Mouse (Mus musculus) adipocyte (in vitro differentiated cells): ENCODE measurements around the gene Syt7.

Source experiments
- DNase-seq: peaks from one replicate; pipeline ENCODE4 v3.0.0-alpha.2; 2016; ENCODE audit warnings: low spot score

The Syt7 gene

GRCm38 (mm10) chr19:10389391-10390098 is 655 bp downstream of the Syt7 start:
- DNase-seq: no peak

GRCm38 (mm10) chr19:10390099-10390680 is 1.3 kb downstream of the Syt7 start:
- DNase-seq: no peak

GRCm38 (mm10) chr19:10391028-10391427 is 2.1 kb downstream of the Syt7 start:
- no peak for DNase-seq

DNA sequence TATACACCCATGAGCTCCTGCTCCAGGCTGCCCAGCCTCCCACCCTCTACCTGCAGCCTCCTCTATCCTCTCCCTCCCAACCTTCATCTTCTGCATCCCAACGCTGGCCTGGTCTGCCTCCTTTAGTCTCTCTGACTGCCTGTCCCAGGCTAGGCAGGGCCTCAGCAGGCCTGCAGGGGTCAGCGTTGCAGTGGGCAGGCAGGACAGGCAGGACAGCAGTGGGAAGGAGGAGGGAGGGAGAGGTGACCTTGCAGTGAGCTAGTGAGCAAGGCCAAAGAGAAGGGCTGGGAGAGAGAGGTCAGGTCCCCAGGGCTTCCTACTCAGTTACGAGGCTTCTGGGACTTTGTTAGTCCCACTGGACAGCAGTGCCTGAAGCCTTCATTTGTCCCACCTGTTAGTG is 3.1 kb downstream of the Syt7 start:
- DNase-seq: no peak

DNA sequence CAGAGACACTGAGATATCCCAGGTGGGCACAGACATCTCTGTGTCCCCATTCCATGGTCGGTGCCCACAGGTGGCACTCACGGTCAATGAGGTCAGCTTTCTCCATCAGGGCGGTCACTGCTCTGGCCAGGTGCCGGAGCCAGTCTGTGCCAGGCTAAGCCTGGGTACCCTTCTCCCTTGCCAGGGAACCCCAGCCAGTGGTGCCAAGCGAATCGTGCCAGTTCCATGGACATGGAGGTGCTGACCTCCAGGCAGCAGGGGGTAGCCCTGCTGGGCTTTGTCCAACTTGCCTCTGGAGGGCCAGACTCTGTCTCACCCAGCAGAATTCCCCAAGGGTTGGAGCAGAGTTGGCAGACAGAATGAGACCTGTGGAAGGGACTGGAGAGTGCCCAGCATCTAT is 4.6 kb downstream of the Syt7 start:
- no peak for DNase-seq

DNA sequence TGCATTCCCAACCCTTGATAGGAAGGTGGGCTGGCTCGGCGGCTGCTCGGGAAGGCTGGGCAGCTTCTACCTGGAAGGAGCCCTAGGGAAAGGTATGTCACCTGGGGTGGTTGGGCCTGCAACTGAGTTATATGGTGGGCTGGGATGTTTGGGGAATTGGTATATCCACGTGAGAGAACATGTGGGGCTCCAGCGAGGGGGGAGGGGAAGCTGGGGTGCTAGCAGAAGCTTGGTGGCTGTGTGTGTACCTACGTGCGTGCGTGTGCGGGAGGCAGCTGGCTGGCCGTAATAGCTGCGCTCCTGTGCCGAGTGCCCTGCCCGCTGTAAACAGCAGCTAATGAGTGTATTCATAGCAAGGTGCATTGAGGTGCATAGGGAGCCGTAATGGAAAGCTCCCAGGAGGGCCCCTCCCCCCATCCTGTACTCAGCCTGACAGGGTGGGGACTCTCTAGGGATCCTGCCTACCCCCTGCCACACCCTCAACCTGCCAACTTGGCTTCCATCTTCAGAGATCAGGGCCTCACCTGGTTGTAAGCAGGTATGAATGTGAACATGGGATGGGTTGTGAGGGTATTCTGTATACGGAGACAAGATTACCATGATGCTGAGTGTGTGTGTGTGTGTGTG is 5.1 kb downstream of the Syt7 start:
- DNase-seq: no peak

GRCm38 (mm10) chr19:10395174-10395573 is 6.3 kb downstream of the Syt7 start:
- DNase-seq: peak; percentile 8

- no peak for DNase-seq
Measured at GRCm38 (mm10) chr19:10396962-10397361, 8.1 kb downstream of the Syt7 start.

DNA sequence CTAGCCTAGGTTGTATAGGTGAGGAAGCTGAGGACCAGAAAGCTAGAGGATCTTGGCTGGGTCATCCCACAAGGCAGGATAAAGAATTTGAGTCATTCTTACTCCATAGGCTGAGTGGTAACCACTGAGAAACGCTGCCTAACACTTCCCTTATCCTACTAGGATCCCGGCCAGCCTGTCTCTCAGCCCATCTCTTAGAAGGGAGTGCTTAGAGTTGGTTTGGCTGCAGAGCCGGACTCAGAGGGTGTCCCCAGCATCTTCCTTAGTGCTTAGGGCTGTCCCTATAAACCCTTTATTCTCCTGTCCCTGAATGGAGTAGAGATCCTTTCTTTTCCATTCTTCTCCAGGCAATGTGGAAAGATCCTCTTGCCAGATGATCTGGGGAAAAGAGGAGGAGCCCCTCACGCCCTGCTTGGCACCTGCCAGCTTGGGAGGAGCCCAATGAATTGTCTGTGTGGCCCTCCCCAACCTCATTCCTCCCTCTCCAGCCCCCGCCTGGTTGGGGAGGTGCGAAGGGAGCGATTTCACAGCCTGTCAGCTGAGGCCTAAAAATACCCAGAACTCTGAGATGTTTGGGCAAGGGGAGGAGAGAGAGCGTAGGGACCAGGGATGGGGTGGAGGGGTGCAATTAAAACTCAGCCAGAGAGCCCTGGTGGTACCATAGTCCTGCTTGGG is 8.7 kb downstream of the Syt7 start:
- no peak for DNase-seq

DNA sequence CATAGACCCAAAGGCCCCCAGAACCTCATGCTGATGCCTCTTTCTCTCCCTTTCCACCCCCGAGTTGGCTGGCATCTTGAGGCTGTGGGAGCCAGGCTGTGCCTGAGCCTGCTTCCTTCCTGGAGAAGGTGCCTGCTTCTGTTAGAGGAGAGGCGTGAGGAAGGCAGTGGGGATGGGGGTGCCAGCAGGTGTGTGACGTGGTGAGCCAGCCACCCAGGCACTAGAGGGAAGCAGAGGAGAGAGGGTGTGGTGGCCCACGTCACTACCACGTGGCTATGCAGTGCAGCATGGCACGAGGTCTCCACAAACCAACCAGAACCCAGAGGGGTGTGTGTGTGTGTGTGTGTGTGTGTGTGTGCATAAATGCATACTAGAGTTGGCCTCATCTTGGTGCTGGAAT is 9.4 kb downstream of the Syt7 start:
- DNase-seq: no peak

- DNase-seq: peak; percentile 84
Measured at GRCm38 (mm10) chr19:10402771-10403494, 14.0 kb downstream of the Syt7 start.

- DNase-seq: no peak
Measured at GRCm38 (mm10) chr19:10403593-10404380, 14.9 kb downstream of the Syt7 start.

DNA sequence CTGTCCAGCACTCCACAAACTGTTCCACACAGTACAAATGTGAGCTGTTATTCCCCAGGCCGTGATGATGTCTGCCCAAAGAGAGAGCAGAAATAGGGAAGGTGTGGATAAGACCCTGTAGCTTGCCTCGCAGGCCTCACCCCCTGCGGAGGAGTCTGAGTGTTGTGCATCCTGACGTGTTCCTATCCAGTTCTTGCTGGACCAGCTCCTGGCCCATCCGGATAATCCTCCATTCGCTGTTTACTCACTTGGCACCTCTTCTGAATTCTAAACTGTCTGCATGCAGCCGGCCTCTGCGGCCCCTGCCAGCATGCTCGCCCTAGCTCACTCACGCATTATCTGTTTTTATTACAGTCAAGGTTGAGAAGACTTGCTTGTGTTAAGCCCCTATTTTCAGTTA is 15.5 kb downstream of the Syt7 start:
- no peak for DNase-seq

- no peak for DNase-seq
Measured at GRCm38 (mm10) chr19:10404911-10405310, 16.0 kb downstream of the Syt7 start.

DNA sequence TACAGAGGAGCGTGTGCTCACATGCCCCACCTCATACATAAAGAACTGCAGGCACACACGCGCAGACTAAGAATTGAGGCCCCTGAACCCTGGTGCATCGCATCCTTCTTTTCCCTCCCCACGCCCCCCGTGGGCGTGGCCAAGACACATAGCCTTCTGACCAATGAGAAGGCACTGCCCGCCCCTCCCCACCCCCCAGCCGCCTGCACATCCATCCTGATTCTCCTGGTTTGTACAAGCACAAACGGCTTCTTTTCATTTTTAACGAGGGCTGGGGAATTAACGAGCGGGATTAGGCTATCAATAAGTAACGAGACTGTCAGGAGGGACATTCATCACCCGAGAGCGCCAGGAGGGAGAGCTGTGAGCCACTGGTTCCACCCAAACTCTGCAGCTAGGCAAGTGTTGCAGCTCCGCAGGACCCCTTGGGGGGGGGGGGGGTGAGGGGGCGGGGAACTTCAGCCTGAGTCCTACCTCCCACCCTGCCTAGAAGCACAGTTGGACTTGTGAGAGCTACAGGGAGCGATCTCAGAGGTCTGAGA is 24.9 kb downstream of the Syt7 start:
- DNase-seq: no peak

- DNase-seq: no peak
Measured at GRCm38 (mm10) chr19:10415508-10415907, 26.6 kb downstream of the Syt7 start.

GRCm38 (mm10) chr19:10416889-10417288 is 28.0 kb downstream of the Syt7 start:
- DNase-seq: no peak

DNA sequence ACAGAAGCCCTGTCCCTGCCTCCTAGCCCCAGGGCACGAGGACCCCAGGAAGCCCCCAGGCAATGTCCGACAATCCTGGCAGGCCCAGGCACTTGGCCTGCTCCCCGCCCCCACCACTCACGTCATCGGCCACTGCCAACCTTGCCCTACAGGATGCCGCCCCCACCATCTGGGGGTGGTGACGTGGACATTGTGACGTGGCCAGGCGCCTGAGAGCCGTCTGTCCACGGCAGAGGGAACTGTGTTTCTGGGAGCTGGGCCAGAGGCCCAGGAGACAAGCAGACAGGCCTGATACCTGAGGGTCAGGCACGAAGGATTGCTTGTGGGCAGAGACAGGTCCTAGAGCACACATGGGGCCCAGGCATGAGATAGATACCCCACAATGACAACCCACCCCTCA is 28.5 kb downstream of the Syt7 start:
- no peak for DNase-seq

DNA sequence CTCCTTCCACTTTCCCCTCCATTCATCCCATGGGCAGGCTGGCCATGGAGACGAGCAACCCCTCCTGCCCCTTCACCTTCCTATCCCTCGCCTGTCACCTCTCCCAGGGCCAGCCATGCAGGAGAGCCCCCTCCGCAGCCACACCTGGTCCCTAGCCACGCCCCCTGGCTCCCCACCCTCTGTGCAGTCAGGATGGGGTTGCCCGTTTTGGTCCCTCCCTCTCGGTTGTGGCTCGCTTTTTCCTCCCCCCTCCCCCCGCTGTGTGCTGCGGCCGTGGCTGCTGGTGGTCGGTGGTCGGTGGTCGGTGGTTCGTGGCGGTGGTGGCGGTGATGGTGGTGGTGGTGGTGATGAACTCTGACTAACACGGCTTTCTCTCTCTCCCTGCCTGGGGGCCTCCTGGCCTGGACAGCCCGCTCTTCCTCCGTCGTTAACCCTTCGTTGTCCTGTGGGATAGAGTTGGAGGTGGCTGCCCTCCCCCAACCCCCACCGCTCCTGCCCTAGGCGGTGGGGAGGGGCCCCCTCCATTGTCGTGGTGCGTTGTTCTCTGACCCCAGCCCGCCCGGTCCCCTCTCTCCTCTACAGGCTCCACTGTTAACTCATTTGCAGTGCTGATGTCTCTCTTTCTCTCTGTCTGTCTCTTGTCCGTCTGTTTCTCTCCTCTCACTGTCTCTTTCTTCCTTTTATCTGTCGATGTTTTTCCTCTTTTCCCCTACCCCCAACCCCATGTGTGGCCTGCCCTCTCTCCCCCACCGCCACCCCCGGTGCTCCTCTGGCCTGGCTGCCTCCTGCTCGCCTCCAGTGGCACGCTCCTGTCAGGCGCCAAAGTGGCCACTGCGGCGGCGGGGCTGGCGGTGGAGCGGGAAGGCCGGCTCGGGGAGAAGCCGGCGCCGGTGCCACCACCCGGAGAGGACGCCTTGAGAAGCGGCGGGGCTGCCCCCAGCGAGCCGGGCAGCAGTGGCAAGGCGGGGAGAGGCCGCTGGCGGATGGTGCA is 33.4 kb downstream of the Syt7 start:
- no peak for DNase-seq

- peak; percentile 63 for DNase-seq
Measured at GRCm38 (mm10) chr19:10424751-10425150, 35.9 kb downstream of the Syt7 start.
